Mouse (Mus musculus): ENCODE results near the gene Nthl1.

Gene Nthl1

DNA sequence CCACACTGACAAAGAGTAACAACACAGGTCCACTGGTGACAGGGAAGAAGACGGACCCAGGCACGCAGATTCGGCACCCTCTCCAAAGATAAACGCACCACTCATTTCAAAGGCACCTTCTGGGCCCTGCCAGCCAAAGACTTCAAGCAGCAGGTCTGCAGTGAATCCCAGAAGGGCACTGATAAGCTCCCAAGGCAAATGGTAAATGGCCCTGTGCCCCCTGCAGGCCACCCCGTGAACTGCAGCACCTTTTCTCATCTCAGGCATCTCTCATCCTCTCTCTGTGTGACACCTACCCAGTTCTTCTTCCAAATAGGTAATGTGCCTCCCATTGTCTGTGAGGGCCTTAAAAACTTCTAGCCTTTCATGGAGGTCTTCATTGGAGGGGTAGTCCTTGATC lies 3.8 kb upstream of the Nthl1 start:
- peak; percentile 83 for DNase-seq (ENCODE audit: low read depth)

DNA sequence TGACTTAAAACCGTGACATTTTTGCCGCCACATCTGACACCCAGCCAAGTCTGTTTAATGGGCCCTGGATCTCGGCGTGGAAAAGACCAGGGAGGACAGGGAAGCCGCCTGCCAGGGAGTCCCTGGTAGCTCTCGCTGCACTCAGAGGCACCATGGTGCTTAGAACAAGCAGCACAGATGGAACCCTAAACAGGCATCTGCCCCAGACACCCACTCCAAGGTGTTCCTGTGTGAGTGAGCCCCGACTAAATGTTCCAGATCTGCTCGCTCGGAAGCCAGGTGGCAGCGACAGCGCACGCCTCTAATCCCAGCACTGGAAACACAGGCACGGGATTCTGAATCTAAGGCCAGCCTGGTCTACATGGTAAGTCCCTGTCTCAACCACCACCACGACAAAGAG lies 2.4 kb upstream of the Nthl1 start:
- no peak for DNase-seq (ENCODE audit: low read depth)

DNA sequence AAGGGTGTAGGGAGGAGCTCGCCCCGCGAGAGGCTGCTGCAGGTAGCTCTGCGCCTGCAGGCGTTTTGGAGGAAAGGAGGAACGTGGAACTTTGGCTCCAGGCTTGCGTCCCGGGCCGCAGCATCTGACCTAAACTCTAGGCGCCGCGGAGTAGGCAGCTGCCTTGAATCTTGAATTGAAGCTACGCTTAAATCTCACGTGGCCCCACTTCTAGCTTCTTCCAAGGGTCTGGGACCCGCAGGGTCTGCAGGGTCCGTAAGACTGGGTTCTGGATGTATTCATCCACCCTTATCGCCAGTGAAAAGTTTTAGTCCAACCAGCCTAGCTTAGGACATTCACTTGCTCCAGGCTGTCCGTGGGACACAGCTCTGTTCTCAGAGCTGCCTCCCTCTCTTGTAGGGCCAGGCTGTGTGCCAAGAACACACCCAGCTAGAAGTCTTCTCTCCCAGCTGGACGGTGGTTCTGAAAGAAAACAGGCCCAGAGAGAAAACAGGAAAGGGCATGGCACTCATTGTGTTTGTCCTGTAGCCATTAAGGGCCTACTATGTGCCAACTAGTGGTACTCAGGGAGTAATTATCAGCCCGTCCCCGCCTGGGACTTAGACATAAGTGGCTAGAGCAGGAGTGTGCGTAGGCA lies 451 bp downstream of the Nthl1 start:
- peak; percentile 91 for DNase-seq (ENCODE audit: low read depth)

DNA sequence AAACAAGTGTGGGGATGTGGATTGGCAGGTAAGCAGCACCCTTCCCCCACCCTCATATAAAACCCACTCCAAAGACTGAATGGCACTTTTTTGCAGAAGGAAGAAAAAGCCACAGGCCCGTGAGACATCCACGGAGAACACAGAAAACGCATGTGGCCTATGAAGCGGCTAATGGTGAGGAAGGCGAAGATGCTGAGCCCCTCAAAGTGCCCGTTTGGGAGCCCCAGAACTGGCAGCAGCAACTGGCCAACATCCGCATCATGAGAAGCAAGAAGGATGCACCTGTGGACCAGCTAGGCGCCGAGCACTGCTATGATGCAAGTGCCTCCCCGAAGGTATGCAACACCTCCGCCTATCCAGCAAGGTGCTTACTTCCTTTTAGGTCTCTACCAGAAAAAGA lies 1.4 kb downstream of the Nthl1 start:
- DNase-seq (ENCODE audit: low read depth) = no peak

DNA sequence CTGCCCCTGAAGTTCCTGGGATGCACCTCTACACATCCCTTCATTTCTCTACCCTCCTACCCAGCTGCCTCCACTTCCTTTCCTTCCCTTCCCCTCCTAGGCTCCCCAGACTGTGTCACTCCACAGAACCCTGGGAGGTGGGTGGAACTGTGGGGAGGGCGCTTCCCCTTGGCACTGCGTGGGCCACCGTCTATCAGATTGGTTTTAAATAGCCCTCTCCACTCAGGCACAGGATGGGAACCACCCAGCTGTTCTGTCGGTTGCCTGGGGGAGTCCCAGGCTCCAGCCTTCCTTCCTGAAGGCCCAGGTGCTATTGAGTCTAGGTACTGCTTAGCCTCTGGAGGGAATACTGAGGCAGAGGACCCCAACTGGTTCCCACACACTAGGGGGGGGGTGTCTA lies 2.5 kb downstream of the Nthl1 start:
- DNase-seq (ENCODE audit: low read depth) = no peak

DNA sequence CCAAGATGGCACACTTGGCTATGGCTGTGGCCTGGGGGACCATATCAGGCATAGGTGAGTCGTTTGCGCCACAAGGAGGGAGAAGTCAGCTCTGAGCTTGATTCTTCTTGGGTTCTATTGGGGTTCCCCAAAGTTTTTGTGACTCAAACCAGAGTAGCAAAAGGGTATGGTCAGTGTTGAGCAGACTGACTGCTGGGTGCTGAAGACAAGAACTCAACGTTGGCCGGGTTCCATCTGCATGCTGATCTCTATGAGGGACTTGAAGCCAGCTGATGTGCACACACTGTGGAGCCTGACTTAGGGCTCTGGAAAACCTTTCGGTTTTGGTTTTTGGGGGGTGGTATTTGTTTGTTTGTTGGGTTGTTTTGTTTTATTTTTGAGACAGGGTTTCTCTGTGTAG lies 3.2 kb downstream of the Nthl1 start:
- no peak for DNase-seq (ENCODE audit: low read depth)

DNA sequence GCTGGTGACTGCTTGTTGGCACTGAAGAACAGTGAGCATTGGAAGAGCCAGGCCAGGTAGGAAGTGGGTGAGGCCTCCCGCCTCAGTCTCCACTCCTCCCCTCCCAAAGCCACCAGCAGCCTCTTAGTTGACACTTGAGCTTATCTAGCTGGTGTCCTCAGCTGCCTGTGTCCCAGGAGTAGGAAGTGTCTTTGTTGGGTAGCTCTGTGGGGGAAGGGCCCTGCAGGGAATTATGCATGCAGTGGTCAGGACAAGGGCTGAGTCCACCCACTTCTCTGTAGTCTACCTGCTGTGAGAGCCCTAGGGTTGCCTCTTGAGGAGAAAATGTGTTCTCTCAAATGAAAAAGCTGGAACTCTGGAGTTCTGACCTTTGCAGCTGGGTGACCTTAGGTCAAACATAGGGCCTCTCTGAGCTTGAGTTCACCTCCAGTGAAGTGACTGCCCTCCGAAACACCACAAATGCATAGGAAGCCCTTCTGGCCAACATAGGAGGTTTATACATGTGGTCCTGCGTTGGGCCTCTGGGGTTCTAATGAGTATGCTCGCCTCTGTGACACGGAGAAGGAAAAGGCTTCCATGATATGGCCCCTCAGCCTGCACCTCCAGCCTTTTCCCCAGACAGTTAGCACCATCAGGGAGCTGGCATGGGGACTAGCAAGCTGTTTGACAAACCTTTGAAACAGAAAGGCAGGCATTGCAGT lies 4.5 kb downstream of the Nthl1 start:
- no peak for DNase-seq (ENCODE audit: low read depth)

DNA sequence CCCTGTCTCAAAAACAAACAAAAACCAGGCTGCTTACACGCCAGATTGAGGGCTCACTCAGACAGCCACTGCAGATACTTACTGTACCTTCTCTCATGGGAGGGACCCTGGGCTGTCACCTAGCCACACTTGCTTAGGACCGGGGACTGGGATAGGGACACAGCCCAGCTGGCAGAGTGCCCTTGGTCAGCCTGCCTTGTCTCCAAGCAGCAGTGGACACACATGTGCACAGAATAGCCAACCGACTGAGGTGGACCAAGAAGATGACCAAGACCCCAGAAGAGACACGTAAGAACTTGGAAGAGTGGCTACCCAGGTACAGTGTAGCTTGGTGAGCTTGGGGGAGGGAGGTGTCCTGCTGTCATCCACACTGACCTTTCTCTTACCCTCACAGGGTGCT lies 5.7 kb downstream of the Nthl1 start:
- DNase-seq (ENCODE audit: low read depth) = no peak

DNA sequence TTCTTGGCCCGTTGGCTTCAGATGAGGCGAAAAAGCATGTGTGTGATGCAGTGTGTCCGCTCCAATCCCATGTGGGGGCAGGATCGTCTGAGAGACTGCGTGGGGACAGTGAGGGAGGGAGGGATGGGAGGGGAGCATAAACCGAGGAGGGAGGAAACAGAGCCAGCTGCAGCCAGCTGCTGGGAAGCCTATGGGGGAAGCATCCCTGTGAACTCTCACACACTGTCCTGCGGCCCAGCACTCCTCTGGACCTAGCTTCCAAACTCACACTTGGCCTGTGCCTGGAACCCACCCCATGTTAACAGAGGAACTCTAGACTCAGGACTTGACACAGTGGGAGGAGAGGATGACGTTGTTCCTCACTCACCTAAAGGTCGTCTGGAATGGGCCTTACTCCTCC lies 6.4 kb downstream of the Nthl1 start:
- DNase-seq (ENCODE audit: low read depth) = no peak

DNA sequence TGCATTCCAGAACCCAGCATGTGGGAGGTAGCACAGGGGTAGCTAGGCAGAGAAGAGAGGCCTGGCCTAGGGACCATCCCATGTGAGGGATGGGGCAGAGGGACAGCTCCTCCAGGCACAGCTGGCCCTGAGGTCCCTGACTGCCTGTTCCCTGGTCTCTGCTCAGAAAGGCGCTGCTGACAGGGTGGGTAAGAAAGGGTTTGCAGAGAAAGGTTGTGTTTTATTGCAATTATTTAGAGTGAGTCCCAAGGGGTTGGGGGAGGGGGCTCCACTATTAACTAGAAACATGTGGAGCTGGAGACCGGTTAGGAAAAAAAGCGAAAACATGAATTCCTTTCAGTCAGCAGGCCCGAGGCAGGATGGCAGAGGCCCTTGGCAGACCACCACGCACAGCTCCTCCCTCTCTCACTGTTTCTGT lies 7.1 kb downstream of the Nthl1 start:
- peak; percentile 92 for DNase-seq (ENCODE audit: low read depth)

DNA sequence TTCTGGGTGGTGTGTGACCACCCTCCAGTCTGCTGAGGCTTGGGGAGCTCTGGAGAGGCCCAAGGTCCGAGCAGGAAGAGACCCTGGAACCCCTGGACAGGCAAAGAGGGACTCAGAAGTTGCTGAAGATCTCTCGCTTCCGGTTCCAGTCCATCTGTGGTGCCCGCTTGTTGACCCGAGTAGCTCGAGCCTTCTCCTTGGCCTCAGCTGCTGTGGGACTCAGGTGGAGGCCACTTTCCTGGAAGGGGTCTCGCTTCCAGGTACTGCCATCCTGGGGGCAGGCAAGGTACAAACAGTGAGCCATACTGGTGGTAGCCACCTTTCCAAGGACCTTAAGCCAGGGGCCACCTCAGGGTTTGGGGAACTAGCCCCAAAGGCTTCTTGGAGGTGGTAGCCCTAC lies 7.6 kb downstream of the Nthl1 start:
- no peak for DNase-seq (ENCODE audit: low read depth)

DNA sequence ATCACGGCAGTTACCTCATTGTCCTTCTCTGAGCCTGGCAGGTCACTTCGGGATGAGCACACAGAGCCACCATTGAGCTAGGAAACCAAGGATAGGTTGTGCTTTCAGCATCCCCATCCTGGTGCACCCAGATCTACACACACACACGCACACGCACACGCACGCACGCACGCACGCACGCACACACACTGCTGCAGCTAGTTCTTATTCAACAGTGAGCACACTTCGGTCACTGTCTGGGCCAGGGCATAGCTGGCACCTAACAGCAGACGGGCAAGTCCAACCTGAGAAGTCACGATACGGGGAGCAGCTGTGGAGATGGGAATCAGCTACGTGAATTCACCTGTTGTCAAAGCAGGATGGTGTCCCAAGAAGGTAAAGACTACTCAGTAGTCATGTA lies 8.1 kb downstream of the Nthl1 start:
- DNase-seq (ENCODE audit: low read depth) = no peak

DNA sequence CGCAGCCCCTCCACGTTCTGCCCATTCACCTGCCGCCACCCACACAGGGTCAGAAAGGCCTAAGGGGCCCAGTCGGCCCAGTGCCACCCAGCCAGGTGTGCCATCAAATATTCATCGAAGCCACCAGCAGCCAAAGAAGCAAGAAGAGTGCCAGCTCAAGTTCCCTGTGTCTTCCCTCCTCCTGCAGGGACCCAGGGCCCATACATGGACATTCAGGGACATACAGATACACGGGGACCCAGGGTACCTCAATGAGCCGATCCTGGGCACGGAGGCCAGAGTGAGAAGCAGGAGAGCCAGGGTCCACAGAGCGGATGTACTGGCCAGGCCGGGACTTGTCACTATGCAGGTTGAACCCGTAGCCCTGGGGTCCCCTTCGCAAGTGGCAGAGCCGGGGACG lies 9.5 kb downstream of the Nthl1 start:
- no peak for DNase-seq (ENCODE audit: low read depth)

DNA sequence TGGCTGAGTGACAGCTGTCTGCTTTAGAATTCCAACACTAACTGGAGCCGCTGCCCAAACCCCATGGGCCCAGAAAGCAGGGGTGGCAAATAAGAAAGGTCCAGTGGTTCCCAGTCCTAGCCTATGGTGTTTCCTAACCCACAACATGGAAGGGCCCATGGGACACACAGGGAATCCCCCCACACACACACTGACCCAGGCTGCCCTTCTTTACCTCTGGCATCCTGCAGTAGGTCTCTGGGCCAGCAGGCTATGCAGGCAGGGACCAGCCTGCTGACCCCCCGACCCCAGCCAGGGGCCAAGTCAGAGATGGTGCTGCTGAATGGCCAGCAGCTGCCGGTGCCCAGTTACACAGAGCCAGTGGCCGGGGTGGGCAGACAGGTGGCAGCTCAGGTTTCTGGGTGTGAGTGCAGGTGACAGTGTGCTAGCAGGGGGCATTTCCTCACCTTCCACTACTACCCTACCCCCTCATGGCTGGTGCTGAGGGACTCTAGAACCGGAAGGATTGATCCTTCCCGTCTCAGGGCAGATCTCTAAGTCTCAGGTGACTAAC lies 10.4 kb downstream of the Nthl1 start:
- DNase-seq (ENCODE audit: low read depth) = no peak

DNA sequence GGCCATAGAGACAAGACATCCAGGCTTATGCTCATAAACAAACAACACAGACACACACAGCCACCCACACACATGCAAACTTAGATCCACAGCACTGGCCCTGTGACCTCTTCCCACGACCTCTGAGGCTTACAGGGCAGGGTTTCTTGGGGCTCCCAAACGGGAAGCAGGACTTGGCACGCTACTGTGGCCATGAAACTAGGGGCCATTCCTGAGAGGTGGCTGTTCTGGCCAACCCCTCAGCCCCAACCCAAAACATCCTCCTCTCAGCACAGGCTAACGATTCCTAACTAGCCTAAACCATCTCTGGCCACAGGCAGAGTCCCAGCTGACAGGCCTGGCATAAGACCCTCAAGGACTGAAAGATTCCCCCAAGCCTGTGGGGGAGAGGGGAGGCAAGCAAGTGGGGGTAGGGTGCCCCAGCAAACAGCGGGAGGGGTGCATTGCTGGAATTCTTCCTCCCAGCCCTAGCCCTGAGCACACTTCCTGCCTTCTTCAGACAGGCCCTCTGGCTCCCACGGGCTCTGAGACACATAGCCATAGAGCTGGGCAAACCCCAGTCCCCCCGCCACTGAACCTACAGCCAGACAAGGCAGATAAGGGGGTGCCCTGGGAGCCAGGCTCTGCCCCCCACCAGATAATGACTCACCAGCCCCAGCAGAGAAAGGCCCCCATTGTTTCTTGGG lies 11.7 kb downstream of the Nthl1 start:
- DNase-seq (ENCODE audit: low read depth) = peak; percentile 48

DNA sequence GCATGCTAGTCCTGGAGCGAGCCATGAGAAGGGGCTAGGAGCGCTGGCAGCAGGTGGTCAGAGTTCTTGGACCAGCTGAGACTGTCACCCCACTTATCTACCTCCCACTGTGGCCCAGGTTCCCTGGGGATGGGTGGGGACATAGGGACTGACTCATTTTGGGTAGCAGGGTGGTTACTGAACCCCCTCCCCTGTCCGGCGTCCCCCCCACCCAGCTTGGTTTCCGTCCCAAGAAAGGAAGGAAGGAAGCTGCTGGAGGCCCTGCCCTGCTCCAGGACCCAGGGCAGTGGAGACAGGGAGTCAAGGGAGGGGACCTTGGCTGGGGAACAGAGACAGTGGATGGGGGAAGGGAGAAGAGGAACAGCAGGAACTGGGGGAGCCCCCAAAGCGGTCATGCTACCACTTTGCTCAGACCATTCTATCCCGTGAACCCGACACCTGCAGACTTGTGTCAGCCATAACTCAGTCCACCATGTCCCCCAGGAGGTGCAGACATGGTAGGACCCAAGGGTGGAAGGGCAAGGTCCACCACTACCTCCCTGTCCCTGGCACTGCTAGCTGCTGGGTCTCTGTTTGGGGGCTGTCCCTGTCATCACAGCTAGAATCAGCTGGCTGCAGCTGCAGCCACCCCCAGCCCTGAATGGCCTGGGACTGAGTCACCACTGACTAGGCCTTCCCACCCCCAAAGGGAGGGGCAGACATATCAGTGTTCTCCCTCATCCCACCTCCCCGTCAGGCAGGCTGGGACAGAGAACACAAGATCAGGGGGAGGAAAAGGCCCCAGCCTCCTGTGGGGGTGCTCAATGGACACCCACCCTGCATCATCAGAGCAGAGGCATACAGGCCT lies 12.6 kb downstream of the Nthl1 start:
- DNase-seq (ENCODE audit: low read depth) = peak; percentile 69

DNA sequence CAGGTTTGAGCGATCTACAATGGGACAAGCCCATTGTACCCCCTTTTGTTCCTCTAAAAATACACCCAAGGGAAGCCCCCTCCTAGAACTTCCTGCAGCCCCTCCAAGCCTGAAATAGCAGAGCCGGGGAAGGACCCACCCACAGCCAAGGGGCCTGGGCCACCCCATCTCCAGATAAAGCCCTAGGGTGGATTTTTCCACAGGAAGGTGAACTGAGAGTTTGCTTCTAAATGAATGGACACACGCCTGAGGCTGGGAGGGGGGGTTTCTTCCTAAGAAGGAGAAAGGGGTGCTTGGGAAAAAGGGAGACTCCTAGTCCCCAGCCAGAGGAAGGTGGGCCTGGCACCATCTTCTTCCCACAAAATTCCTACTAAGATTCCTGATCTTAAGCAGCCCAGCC lies 13.4 kb downstream of the Nthl1 start:
- DNase-seq (ENCODE audit: low read depth) = no peak

DNA sequence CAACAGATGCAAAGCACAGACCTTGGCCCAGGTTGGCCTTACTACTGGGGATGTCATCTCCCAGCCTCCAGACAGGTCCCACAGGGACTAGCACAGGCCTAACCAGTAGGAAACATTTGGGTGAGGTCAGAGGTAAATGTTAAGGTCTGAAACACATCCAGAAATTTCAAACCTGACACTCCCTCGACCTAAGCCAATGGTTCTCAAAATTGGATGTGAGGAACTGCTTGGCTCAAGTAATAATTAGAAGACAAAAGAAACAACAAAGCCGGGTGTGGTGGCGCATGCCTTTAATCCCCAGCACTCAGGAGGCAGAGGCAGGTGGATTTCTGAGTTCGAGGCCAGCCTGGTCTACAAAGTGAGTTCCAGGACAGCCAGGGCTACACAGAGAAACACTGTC lies 13.9 kb downstream of the Nthl1 start:
- no peak for DNase-seq (ENCODE audit: low read depth)

DNA sequence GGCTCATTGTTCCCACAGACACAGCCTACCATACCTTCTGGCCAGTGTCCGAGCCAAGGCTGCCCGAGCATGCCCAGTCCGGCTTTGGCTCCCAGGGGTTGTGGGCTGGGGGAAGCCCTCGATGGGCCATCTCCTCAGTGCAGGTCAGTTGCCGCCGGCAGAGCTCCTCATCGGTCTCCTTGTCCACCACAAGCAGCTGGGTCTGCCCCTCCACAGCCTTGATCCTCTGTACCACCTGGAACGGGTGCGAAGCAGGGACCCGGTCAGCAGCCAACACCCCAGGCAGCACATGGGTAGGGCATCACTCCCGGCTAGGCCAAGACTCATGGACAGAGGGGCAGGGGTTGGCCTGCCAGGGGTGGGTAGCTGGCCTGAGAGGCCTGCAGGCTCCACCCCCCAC lies 15.0 kb downstream of the Nthl1 start:
- no peak for DNase-seq (ENCODE audit: low read depth)

DNA sequence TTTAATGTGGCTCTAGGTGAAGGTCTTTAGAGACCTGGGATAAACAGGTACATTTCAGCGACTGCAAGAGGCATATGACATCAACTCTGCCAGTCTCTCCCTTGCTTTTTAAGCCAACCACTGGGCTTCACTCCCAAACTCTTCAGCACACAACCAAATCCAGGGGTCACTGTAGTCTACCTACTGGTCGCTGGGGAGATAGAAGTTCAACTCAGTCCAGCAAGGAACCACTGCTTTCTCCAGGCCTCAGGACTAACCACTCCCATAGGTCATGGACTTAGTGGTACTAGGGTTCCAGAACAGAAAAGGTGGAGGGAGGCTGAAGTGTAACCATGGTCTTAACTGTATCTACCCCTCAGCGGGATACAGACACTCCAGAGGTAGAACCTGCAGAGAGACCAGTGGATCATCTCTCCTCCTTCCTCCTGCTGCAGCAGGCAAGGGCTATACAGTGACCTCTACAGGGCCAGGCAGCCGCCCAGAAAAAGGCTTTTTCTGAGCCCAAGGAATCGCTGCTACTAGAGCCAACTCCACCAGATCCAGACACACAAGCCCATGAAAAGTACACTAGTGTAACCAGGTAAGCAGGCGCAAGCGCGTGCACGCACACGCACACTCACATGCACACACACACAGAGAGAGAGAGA lies 16.4 kb downstream of the Nthl1 start:
- DNase-seq (ENCODE audit: low read depth) = peak; percentile 25

DNA sequence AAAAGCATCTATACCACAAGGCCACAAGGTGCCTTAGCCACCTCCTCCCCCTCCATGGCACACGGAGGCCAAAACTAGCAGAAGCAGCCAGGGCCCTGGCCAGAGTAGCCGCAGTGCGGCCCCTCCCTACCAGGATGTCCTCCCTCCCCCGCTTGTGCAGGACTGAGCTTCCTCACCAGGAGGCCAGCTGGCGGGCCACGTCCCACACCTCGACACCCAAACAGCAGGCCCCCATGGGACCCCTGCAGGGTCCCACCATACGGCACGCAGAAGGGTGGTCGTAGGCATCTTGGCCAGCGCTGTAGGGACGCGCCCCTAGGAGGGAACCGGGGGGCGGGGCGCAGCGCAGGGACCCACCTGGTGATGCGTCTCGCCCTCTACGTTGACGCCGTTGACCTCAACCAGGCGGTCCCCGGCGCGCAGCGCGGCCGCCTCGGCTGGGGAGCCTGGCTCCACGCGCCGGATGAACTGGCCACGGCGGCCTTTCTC lies 17.1 kb downstream of the Nthl1 start:
- peak; percentile 47 for DNase-seq (ENCODE audit: low read depth)
